Mouse (Mus musculus): Measurements from ENCODE around the gene Fjx1. TPM values are rescaled to one million over a fixed set of nuclear protein-coding genes. Genes with fewer than 3 reads are reported as not detected.

The Fjx1 gene
- total and polyA plus RNA-seq, 3 experiments, result 0.35 to 0.70 (median 0.66) TPM

GRCm38 (mm10) chr2:102426434-102426833 is 25.9 kb downstream of the Fjx1 start:
- DNase-seq, result no peak

- no peak for DNase-seq
Measured at GRCm38 (mm10) chr2:102416149-102416743, 36.1 kb downstream of the Fjx1 start.

- DNase-seq, result no peak
Measured at GRCm38 (mm10) chr2:102412738-102413137, 39.6 kb downstream of the Fjx1 start.

- DNase-seq, result no peak
Measured at GRCm38 (mm10) chr2:102410615-102411014, 41.7 kb downstream of the Fjx1 start.

GRCm38 (mm10) chr2:102409741-102410140 is 42.6 kb downstream of the Fjx1 start:
- DNase-seq, result no peak

DNA sequence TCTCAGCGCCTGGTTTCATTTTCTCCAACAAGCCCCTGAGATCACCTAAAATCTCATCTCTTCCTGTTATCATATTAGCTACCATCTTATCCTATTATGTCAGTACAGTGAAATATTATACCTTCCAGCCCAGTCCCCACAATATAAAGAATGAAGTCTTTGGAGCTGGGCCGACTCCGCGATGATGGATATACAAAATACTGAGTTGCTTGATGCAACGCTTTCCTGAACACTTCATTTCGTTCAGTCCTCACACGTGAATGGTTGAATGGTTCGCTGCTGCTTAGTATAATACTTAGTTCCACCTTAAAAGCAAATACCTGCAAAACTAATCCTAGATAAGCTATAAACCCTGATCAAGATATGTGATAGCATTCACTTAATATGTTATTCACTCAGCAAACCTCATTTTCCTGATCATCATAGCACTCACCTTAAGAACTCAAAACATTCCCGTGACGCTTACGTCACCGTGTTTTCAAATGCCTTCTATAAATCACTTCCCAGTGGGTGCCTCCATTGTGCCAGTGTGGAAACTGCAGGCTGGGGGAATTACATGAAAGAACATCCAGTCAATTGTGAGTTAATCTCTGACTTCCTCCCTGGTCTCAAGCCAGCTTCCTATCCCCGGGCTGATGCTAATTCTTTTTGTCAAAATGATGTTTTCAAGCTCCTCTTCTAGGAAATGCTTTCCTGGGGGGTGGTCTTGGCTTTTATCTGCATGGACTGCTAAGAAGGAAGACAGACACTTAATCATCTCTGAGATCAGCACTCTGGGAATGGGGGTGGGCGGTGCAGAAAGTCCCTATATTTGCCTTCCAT is 44.7 kb downstream of the Fjx1 start, which contains the start of gene Trim44:
Gene Trim44 (minus strand): TSS at position 466 of the 822 bp plus-strand sequence.
- no peak for DNase-seq

- no peak for DNase-seq
Measured at GRCm38 (mm10) chr2:102406324-102407304, 45.7 kb downstream of the Fjx1 start.

DNA sequence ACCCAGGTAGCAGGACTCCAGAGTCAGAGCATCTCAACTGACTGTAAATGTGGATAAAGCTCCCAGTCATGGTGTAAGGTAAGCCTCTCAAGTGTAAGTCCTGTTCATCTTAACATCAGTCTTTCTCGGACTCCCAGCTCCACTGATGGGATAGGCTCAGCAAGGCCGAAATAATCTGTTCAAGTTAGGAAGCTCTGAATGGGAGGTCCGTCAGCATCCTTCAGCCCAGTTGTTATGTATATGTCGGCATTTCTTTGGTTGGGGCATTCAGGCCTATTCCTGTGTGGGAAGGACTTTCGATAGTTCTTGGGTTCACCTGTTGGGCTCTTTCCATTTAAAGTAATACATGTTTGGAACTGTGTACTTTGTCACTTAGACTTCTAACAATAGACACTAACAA is 48.3 kb downstream of the Fjx1 start:
- DNase-seq, result no peak

GRCm38 (mm10) chr2:102403306-102403705 is 49.0 kb downstream of the Fjx1 start:
- DNase-seq, result no peak

- DNase-seq, result no peak
Measured at GRCm38 (mm10) chr2:102401352-102401692, 51.0 kb downstream of the Fjx1 start.

- DNase-seq, result peak; percentile 95
Measured at GRCm38 (mm10) chr2:102400605-102401351, 51.5 kb downstream of the Fjx1 start.

DNA sequence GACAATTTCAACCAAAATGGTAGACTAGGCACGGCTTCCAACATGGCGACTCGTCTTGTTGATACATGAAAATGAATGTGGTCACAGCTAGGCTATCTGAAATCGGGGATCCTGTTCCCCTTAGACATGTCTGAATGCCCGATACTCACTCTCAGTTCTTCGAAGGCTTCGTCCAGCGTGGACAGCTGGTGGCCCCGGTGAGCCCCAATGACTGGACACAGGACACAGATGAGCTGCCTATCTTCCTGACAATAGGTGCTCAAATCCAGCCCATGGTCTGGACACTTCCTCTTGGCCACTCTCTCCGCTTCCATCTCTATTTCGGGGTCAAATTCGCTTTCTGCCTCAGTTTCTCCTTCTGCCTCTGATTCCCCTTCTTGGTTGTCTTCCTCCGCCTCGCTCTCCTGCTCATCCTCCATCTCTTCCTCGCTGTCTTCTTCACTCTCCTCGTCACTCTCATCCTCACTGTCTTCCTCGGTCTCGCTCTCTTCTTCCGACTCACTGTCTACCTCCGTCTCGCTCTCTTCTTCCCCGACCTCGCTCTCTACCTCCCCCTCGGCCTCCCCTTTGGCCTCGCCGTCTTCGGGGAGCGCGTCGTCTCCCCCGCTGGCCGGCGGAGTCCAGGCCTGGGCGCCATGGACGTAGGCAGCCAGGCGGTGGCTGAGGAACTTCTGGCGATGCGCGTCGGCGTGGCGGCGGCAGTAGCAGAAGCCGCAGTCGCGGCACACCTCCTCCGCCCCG is 52.3 kb downstream of the Fjx1 start:
- no peak for DNase-seq

Other genes starting within 250 kb of the Fjx1 start
- gene Trim44, start 44.7 kb downstream of the Fjx1 start, total RNA-seq (2021), result 10 to 100 TPM; 59.9 to 61.0 TPM
- 20.6 and 20.9 TPM in 2 replicates for gene Trim44, start 44.7 kb downstream of the Fjx1 start, polyA plus RNA-seq (2012; rRNA removed)
- 1 to 10 TPM; 1.3 to 2.9 TPM for gene Pamr1, start 97.5 kb upstream of the Fjx1 start, total RNA-seq (2021)
- gene Pamr1, start 97.5 kb upstream of the Fjx1 start, polyA plus RNA-seq (2012; rRNA removed), result 0.65 and 1.1 TPM in 2 replicates
- gene Slc1a2, start 206.2 kb upstream of the Fjx1 start, total RNA-seq (2021), result under 1 TPM; 0.14 to 0.55 TPM
- 0.01 TPM in 1 of 2 replicates, not detected in the other for gene Slc1a2, start 206.2 kb upstream of the Fjx1 start, polyA plus RNA-seq (2012; rRNA removed)